Comparison of ENCODE assay signal across 11 mouse cellular contexts in genomic region chr10:5288262-5288661, GRCm38 (mm10).
DNase-seq lines count a peak whose midpoint lies in the region; ATAC-seq lines count a peak whose summit lies in the region.
"Had no signal": no experiment of that assay in that cellular context is flagged by ENCODE, and none has a peak within 500 bp of the region (broad histone marks: within the 10 kb centered on the region; RNA-seq: fewer than 3 reads in every experiment).

No protein-coding gene starts in this region.

- H3K9me3 ChIP-seq in limb, embryonic 15.5 days = no peaks in the 10 kb centered on the region

- H3K9ac ChIP-seq in limb, embryonic 15.5 days = no peak overlapping the region
- H3K9ac ChIP-seq: liver, postnatal 0 days had no signal

- WGBS in limb, embryonic 15.5 days = 25% methylated on average over 6 of the region's 6 CpGs

- H3K4me1 ChIP-seq in limb, embryonic 15.5 days = peaks cover 13% of the 10 kb centered on the region; the same call in 1 of the 2 replicates

- H3K36me3 ChIP-seq in limb, embryonic 15.5 days = no peaks in the 10 kb centered on the region

- no peak overlapping the region for H3K27ac ChIP-seq in limb, embryonic 15.5 days

- peak overlapping the region; percentile 34 for H3K4me3 ChIP-seq in limb, embryonic 15.5 days

- ATAC-seq in limb, embryonic 15.5 days (ENCODE audit: insufficient number of reproducible peaks, low FRiP score, low TSS enrichment, low read depth) = no peak
- ATAC-seq: liver, postnatal 0 days had no signal

- DNase-seq in embryo, embryonic 10.5 days (ENCODE audit: low spot score) = peak; percentile 6
- no peak for DNase-seq in embryo, embryonic 10 days (ENCODE audit: low spot score)
- peak; percentile 36 for DNase-seq in 3134 (ENCODE audit: extremely low read depth, insufficient read length, low spot score)
- DNase-seq in fibroblast of lung, adult 2 months (ENCODE audit: low read depth) = peak; percentile 40
- DNase-seq in thymus, postnatal 25 days = no peak
- no peak for DNase-seq in layer of hippocampus, postnatal 36 days
- DNase-seq in thymus, postnatal 4 days = no peak
- DNase-seq: cerebellum, adult 11-12 months; kidney, adult 11 months; liver, postnatal 0 days had no signal

- H3K27me3 ChIP-seq in limb, embryonic 15.5 days = no peaks in the 10 kb centered on the region

- H3K4me2 ChIP-seq in limb, embryonic 15.5 days = peak overlapping the region; percentile 51

Comparison
In these comparisons a context has a peak if more than half of its experiments do, and no peak if none do; other contexts are left out.
1. DNase-seq: peak in embryo, embryonic 10.5 days (single experiment), 3134 (single experiment) and fibroblast of lung, adult 2 months (single experiment); none in embryo, embryonic 10 days (single experiment), thymus, postnatal 25 days (single experiment), layer of hippocampus, postnatal 36 days (0 of 2) and thymus, postnatal 4 days (single experiment).